Mouse (Mus musculus) forebrain, embryonic 12.5 days (tissue): ENCODE data around the gene Vmn2r6. TPM values are rescaled to one million over a fixed set of nuclear protein-coding genes. Genes with fewer than 3 reads are reported as not detected.
"Not testable (repeated sequence)": the region's sequence is repeated elsewhere in the genome, so short reads cannot be mapped to it uniquely, and the experiment has no call there.

Source experiments
- ATAC-seq: fragments of 200-750 bp; cut with Nextera tagmentation; 2 replicates; pipeline ENCODE4 v1.8.0; 2017; ENCODE audit warnings: moderate TSS enrichment; ENCODE audit not compliant: low FRiP score
- H3K27ac ChIP-seq: fragments of 300-500 bp; sonication (generic); 2 replicates; pipeline ENCODE4 v1.5.1; 2016; ENCODE audit warnings: mild to moderate bottlenecking
- H3K27me3 ChIP-seq: fragments of 300-500 bp; sonication (generic); 2 replicates; pipeline ENCODE4 v1.6.1; 2016; ENCODE audit warnings: mild to moderate bottlenecking
- H3K36me3 ChIP-seq: fragments of 300-500 bp; sonication (generic); replicated peaks from 2 replicates; pipeline ENCODE4 v1.6.1; 2016; ENCODE audit warnings: mild to moderate bottlenecking
- H3K4me1 ChIP-seq: fragments of 300-500 bp; sonication (generic); 2 replicates; pipeline ENCODE4 v1.6.1; 2016
- H3K4me2 ChIP-seq: fragments of 300-500 bp; sonication (generic); 2 replicates; pipeline ENCODE4 v1.6.1; 2016; ENCODE audit warnings: mild to moderate bottlenecking, moderate library complexity
- H3K4me3 ChIP-seq: fragments of 300-500 bp; sonication (generic); replicated peaks from 2 replicates; pipeline ENCODE4 v1.5.1; 2016; ENCODE audit warnings: mild to moderate bottlenecking
- H3K9ac ChIP-seq: fragments of 300-500 bp; sonication (generic); 2 replicates; pipeline ENCODE4 v1.6.1; 2016; ENCODE audit warnings: mild to moderate bottlenecking
- H3K9me3 ChIP-seq: fragments of 300-500 bp; sonication (generic); 2 replicates; pipeline ENCODE4 v1.6.1; 2016
- WGBS: fragments of 180-500 bp; shearing (Covaris S2); methylation state at CpG from one replicate; pipeline ENCODE4 v1.1.7; 2016; 5-methylcytosine and 5-hydroxymethylcytosine counted together
- polyA plus RNA-seq: library from polyadenylated mRNA; unstranded; fragments of >200 nt; fragmentation: Nextera tagmentation; extraction: Ambion mirVana; gene quantifications from 2 replicates; pipeline ENCODE4 v1.2.1, GENCODE M21; 2016

Vmn2r6 gene
- not detected in 2 replicates for polyA plus RNA-seq

- not testable (repeated sequence) for H3K27me3 ChIP-seq, H3K4me2 ChIP-seq, H3K4me3 ChIP-seq, ATAC-seq, H3K9me3 ChIP-seq, H3K36me3 ChIP-seq, H3K27ac ChIP-seq, H3K9ac ChIP-seq, H3K4me1 ChIP-seq
- 94% methylated on average over 2 of the region's 2 CpGs for WGBS
Observed at GRCm38 (mm10) chr3:64565730-64566129, at the start of gene Vmn2r6. TSS of gene Vmn2r6 (minus strand) at chr3:64565830.

GRCm38 (mm10) chr3:64587618-64588017, 22.0 kb upstream of the Vmn2r6 start:
- Histone ChIP-seq H3K4me1 (no peaks in the 10 kb centered on the region), H3K4me3 (no peak overlapping the region), H3K9me3 (no peaks in the 10 kb centered on the region), H3K27ac (no peak overlapping the region), H3K9ac (no peak overlapping the region), H3K4me2 (no peak overlapping the region), H3K27me3 (no peaks in the 10 kb centered on the region), H3K36me3 (no peaks in the 10 kb centered on the region)
- WGBS, result 71% methylated on average over 9 of the region's 9 CpGs
- no peak for ATAC-seq

GRCm38 (mm10) chr3:64568793-64569192, 3.2 kb upstream of the Vmn2r6 start:
- ATAC-seq, H3K27me3 ChIP-seq: not testable (repeated sequence)

GRCm38 (mm10) chr3:64523585-64523984, 42.0 kb downstream of the Vmn2r6 start:
- not testable (repeated sequence) for ATAC-seq, H3K4me3 ChIP-seq, H3K9me3 ChIP-seq

More at GRCm38 (mm10) chr3:64568793-64569192, 3.2 kb upstream of the Vmn2r6 start:
- not testable (repeated sequence) for H3K9ac ChIP-seq, H3K27ac ChIP-seq, H3K9me3 ChIP-seq, H3K4me1 ChIP-seq, H3K36me3 ChIP-seq, H3K4me3 ChIP-seq, H3K4me2 ChIP-seq
- 58% methylated on average over 2 of the region's 2 CpGs for WGBS

GRCm38 (mm10) chr3:64509742-64510141, 55.9 kb downstream of the Vmn2r6 start, which contains the start of gene Vmn2r5:
TSS of gene Vmn2r5 (minus strand) at chr3:64509842.
- H3K9me3 ChIP-seq, H3K27me3 ChIP-seq, H3K4me3 ChIP-seq, H3K36me3 ChIP-seq, ATAC-seq, H3K4me1 ChIP-seq, H3K27ac ChIP-seq, H3K9ac ChIP-seq, H3K4me2 ChIP-seq: not testable (repeated sequence)
- 100% methylated on average over 1 of the region's 2 CpGs for WGBS

More at GRCm38 (mm10) chr3:64523585-64523984, 42.0 kb downstream of the Vmn2r6 start:
- H3K9ac ChIP-seq, H3K27ac ChIP-seq, H3K27me3 ChIP-seq, H3K4me2 ChIP-seq, H3K4me1 ChIP-seq, H3K36me3 ChIP-seq: not testable (repeated sequence)
- WGBS, result 85% methylated on average over 1 of the region's 1 CpGs

Other genes starting within 250 kb of the Vmn2r6 start
- gene Vmn2r4, start 150.5 kb downstream of the Vmn2r6 start, polyA plus RNA-seq, result not detected in 2 replicates
- gene Vmn2r5, start 56.0 kb downstream of the Vmn2r6 start, polyA plus RNA-seq, result not detected in 2 replicates